Mouse (Mus musculus): ENCODE measurements around the gene Zfp287.
A peak's percentile ranks its signal among the peaks of the same experiment; 100 is the strongest.
"Not testable (repeated sequence)": the region's sequence is repeated elsewhere in the genome, so short reads cannot be mapped to it uniquely, and the experiment has no call there.

The Zfp287 gene

GRCm38 (mm10) chr11:62731311-62732021, at the start of gene Zfp287:
Gene Zfp287 (minus strand): TSS chr11:62731905.
- peak; percentile 84 for DNase-seq (ENCODE audit: low read depth, low spot score)

GRCm38 (mm10) chr11:62776510-62776909, 44.8 kb upstream of the Zfp287 start:
- no peak for DNase-seq (ENCODE audit: low read depth, low spot score)

- DNase-seq (ENCODE audit: low read depth, low spot score), result no peak
Observed at GRCm38 (mm10) chr11:62760755-62761457, 29.2 kb upstream of the Zfp287 start.

GRCm38 (mm10) chr11:62758491-62758890, 26.8 kb upstream of the Zfp287 start:
- DNase-seq (ENCODE audit: low read depth, low spot score), result no peak

GRCm38 (mm10) chr11:62757906-62758305, 26.2 kb upstream of the Zfp287 start:
- no peak for DNase-seq (ENCODE audit: low read depth, low spot score)

GRCm38 (mm10) chr11:62757143-62757507, 25.4 kb upstream of the Zfp287 start:
- DNase-seq (ENCODE audit: low read depth, low spot score), result no peak

GRCm38 (mm10) chr11:62756456-62757142, 24.9 kb upstream of the Zfp287 start:
- peak; percentile 66 for DNase-seq (ENCODE audit: low read depth, low spot score)

GRCm38 (mm10) chr11:62752780-62753179, 21.1 kb upstream of the Zfp287 start, which contains the start of gene Gm10428:
Gene Gm10428 (plus strand): TSS chr11:62753100.
- no peak for DNase-seq (ENCODE audit: low read depth, low spot score)

- DNase-seq (ENCODE audit: low read depth, low spot score), result no peak
Observed at GRCm38 (mm10) chr11:62752191-62752590, 20.5 kb upstream of the Zfp287 start.

- not testable (repeated sequence) for DNase-seq (ENCODE audit: low read depth, low spot score)
Observed at GRCm38 (mm10) chr11:62749445-62749844, 17.7 kb upstream of the Zfp287 start.

- no peak for DNase-seq (ENCODE audit: low read depth, low spot score)
Observed at GRCm38 (mm10) chr11:62748062-62748461, 16.4 kb upstream of the Zfp287 start.

- no peak for DNase-seq (ENCODE audit: low read depth, low spot score)
Observed at GRCm38 (mm10) chr11:62747227-62747626, 15.5 kb upstream of the Zfp287 start.

GRCm38 (mm10) chr11:62746001-62746533, 14.4 kb upstream of the Zfp287 start:
- no peak for DNase-seq (ENCODE audit: low read depth, low spot score)

GRCm38 (mm10) chr11:62744103-62744502, 12.4 kb upstream of the Zfp287 start:
- no peak for DNase-seq (ENCODE audit: low read depth, low spot score)

GRCm38 (mm10) chr11:62742261-62742957, 10.7 kb upstream of the Zfp287 start:
- DNase-seq (ENCODE audit: low read depth, low spot score), result no peak

- DNase-seq (ENCODE audit: low read depth, low spot score), result no peak
Observed at GRCm38 (mm10) chr11:62741186-62741585, 9.5 kb upstream of the Zfp287 start.

- DNase-seq (ENCODE audit: low read depth, low spot score), result no peak
Observed at GRCm38 (mm10) chr11:62732665-62733064, 960 bp upstream of the Zfp287 start.

GRCm38 (mm10) chr11:62732022-62732387, 300 bp upstream of the Zfp287 start:
- DNase-seq (ENCODE audit: low read depth, low spot score), result no peak

- DNase-seq (ENCODE audit: low read depth, low spot score), result no peak
Observed at GRCm38 (mm10) chr11:62728276-62728675, 3.4 kb downstream of the Zfp287 start.

- DNase-seq (ENCODE audit: low read depth, low spot score), result no peak
Observed at GRCm38 (mm10) chr11:62710657-62711056, 21.0 kb downstream of the Zfp287 start.

- DNase-seq (ENCODE audit: low read depth, low spot score), result no peak
Observed at GRCm38 (mm10) chr11:62708252-62708651, 23.5 kb downstream of the Zfp287 start.

- no peak for DNase-seq (ENCODE audit: low read depth, low spot score)
Observed at GRCm38 (mm10) chr11:62706141-62706540, 25.6 kb downstream of the Zfp287 start.

Data from brain, embryonic 18.5 days (tissue).